Mouse (Mus musculus) liver, adult 2 months (tissue): ENCODE measurements around the gene Snx14. TPM values are rescaled to one million over a fixed set of nuclear protein-coding genes. Genes with fewer than 3 reads are reported as not detected.

Source experiments
- DNase-seq: peaks from one replicate; pipeline ENCODE4 v3.0.0-alpha.2; 2011; ENCODE audit warnings: low read depth, low spot score; ENCODE audit errors: extremely low read depth
- H3K27ac ChIP-seq: fragments of 200-500 bp; replicated peaks from 2 replicates; pipeline ENCODE4 v1.5.1; 2012; ENCODE audit warnings: low read depth, mild to moderate bottlenecking, control low read depth, inconsistent platforms, low read length; ENCODE audit not compliant: insufficient read depth
- H3K27me3 ChIP-seq: fragments of 200-500 bp; 2 replicates; pipeline ENCODE4 v1.6.1; 2012; ENCODE audit warnings: mild to moderate bottlenecking, moderate library complexity, low read length, inconsistent platforms; ENCODE audit not compliant: control insufficient read depth, insufficient read depth
- H3K36me3 ChIP-seq: fragments of 200-500 bp; 2 replicates; pipeline ENCODE4 v1.6.1; 2012; ENCODE audit warnings: low read length, inconsistent platforms; ENCODE audit not compliant: control insufficient read depth, insufficient read depth
- H3K4me1 ChIP-seq: fragments of 200-500 bp; 2 replicates; pipeline ENCODE4 v1.6.1; 2011; ENCODE audit warnings: low read length; ENCODE audit not compliant: control insufficient read depth, insufficient read depth
- H3K4me3 ChIP-seq: fragments of 200-500 bp; 2 replicates; pipeline ENCODE4 v1.5.1; 2011; ENCODE audit warnings: low read depth, mild to moderate bottlenecking, control low read depth, low read length, moderate library complexity; ENCODE audit not compliant: insufficient read depth
- H3K79me2 ChIP-seq: fragments of 200-500 bp; 2 replicates; pipeline ENCODE4 v1.6.1; 2012; ENCODE audit warnings: inconsistent platforms, mild to moderate bottlenecking, low read length, moderate library complexity; ENCODE audit not compliant: control insufficient read depth, insufficient read depth
- H3K9ac ChIP-seq: fragments of 200-500 bp; 2 replicates; pipeline ENCODE4 v1.6.1; 2012; ENCODE audit warnings: low read depth, mild to moderate bottlenecking, control low read depth, inconsistent platforms, low read length
- CTCF ChIP-seq: fragments of 200-500 bp; IDR thresholded peaks from 2 replicates; pipeline ENCODE4 v1.5.1; 2011; ENCODE audit warnings: low read depth, low read length, control low read depth
- POLR2A ChIP-seq: fragments of 200-500 bp; IDR thresholded peaks from 2 replicates; pipeline ENCODE4 v1.6.1; 2011; ENCODE audit warnings: low read length, control low read depth; ENCODE audit not compliant: insufficient read depth; ENCODE audit errors: extremely low read depth
- WGBS: fragments of 180-500 bp; shearing (Covaris S2); methylation state at CpG from one replicate; pipeline ENCODE4 v1.1.7; 2018; 5-methylcytosine and 5-hydroxymethylcytosine counted together
- polyA plus RNA-seq: library from polyadenylated mRNA; depleted of rRNA; stranded (reverse); fragments of >200 nt; gene quantifications from 2 replicates; pipeline ENCODE4 v1.2.3, GENCODE M21; 2012
- total RNA-seq: library from RNA; depleted of rRNA; stranded (reverse); fragments of >200 nt; gene quantifications from 2 replicates; pipeline ENCODE4 v1.2.3, GENCODE M21; 2014

Snx14 gene
- total and polyA plus RNA-seq, 2 experiments: 9.0 to 23.6 TPM

DNA sequence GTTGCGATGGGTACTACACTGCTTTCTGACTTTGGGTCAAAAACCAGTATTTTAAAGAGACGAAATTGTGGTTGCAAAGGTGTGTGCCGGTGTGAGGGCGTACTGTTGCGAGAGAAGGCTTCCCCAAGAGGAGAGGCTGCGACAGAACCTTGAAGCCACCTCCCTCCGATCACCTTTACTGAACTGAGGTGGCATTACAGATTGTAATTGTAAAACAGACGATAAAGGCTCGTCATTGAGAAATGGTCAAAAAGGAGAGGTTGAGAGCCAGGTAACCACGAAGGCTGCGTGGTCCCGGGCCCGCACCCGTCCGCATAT, 562 bp downstream of the Snx14 start:
- H3K9ac ChIP-seq: peak overlapping the region; percentile 96
- under 1% methylated on average over 15 of the region's 15 CpGs for WGBS
- H3K79me2 ChIP-seq: peaks cover 3% of the 10 kb centered on the region; the same call in 1 of the 2 replicates
- H3K4me3 ChIP-seq: peak overlapping the region; percentile 95
- no peaks in the 10 kb centered on the region for H3K36me3 ChIP-seq
- TF ChIP-seq CTCF: no peak
- no peak for TF ChIP-seq POLR2A
- H3K27ac ChIP-seq: peak overlapping the region; percentile 79
- peaks cover 4% of the 10 kb centered on the region; the same call in 1 of the 2 replicates for H3K4me1 ChIP-seq
- H3K27me3 ChIP-seq: no peaks in the 10 kb centered on the region
- DNase-seq: peak; percentile 33

DNA sequence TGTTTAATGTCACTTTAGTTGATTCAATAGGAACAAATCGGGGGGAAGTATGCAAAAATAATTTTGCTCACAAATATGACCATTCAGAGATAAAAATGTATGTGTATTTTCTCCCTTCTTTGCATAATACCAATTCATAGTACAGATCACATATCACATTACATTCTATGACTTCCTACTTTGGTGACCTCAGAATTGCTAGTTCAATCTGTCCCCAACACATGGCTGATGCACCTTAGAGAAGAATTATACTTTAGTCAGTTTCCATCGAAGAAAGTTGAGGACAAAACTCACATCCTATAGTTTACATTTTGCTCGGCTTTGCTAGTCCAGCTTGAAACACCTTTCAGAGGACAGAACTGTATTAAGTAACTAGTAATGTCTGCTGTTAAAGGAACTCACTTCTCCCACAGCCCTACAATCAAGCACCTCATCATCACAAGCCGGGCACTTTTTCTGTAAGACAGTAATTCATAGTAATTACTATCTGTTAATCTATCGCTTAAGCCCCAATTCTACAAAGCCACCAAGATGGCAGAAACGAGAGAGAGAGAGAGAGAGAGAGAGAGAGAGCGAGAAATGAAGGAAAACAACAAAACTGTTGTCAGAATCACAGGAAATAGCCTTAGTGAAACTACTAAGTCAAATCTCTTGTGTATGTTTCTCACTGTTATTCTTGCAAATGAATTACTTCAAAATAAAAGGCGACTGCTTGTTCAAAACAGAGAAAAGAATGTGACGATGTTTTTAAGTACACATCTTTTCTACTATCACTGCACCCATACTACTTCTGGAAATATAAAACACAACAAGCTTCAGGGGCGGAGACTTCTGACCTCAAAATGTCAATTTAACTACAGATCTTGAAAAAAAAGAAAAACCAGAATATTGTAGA, 1.2 kb downstream of the Snx14 start:
- H3K4me3 ChIP-seq: peak overlapping the region; percentile 95; the same call in 1 of the 2 replicates
- H3K4me1 ChIP-seq: peaks cover 4% of the 10 kb centered on the region; the same call in 1 of the 2 replicates
- no peaks in the 10 kb centered on the region for H3K36me3 ChIP-seq
- no peak overlapping the region; the same call in 1 of the 2 replicates for H3K27ac ChIP-seq
- H3K27me3 ChIP-seq: no peaks in the 10 kb centered on the region
- H3K79me2 ChIP-seq: peaks cover 3% of the 10 kb centered on the region; the same call in 1 of the 2 replicates
- peak overlapping the region; percentile 96 for H3K9ac ChIP-seq
- no peak for DNase-seq
- 34% methylated on average over 10 of the region's 10 CpGs for WGBS
- TF ChIP-seq CTCF: no peak
- no peak for TF ChIP-seq POLR2A

DNA sequence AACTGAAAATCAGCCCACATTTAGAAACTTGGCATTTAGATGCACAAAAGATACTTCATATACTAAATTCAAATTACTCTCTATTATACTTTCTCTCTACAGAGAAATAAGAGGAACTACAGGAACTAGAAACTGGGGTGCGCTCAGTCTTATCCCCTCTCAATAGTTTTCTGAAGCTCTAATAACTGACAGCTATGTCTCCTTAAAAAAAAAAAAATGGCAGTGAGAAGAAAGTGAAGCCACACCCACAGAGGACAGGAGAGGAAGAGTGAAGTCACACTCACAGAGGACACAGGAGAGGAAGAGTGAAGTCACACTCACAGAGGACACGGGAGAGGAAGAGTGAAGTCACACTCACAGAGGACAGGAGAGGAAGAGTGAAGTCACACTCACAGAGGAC, 14.4 kb downstream of the Snx14 start:
- TF ChIP-seq POLR2A: no peak
- H3K4me3 ChIP-seq: no peak overlapping the region
- no peaks in the 10 kb centered on the region; the same call in 1 of the 2 replicates for H3K79me2 ChIP-seq
- no peaks in the 10 kb centered on the region for H3K27me3 ChIP-seq
- no peak overlapping the region for H3K9ac ChIP-seq
- peaks cover 14% of the 10 kb centered on the region for H3K36me3 ChIP-seq
- H3K27ac ChIP-seq: no peak overlapping the region
- DNase-seq: no peak
- 80% methylated on average over 2 of the region's 2 CpGs for WGBS
- H3K4me1 ChIP-seq: no peaks in the 10 kb centered on the region; the same call in 1 of the 2 replicates

DNA sequence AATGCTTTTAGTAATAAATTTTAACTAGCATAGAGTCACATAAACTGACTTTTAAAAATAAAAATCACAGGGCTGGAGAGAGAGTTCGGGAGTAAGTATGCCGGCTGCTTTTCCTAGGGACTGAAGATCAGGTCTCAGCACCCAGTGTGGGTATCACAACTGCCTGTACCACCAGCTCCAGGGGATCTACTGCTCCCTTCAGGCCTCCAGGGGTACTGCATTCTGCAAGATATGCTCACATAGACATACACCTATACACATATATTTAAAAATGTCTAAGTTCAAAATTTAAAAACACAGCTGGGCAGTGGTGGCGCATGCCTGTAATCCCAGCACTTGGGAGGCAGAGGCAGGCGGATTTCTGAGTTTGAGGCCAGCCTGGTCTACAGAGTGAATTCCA, 16.3 kb downstream of the Snx14 start:
- no peak overlapping the region for H3K27ac ChIP-seq
- 97% methylated on average over 4 of the region's 4 CpGs for WGBS
- H3K79me2 ChIP-seq: no peaks in the 10 kb centered on the region
- no peaks in the 10 kb centered on the region for H3K27me3 ChIP-seq
- no peaks in the 10 kb centered on the region; the same call in 1 of the 2 replicates for H3K4me1 ChIP-seq
- no peak overlapping the region for H3K4me3 ChIP-seq
- no peak for TF ChIP-seq CTCF
- TF ChIP-seq POLR2A: no peak
- H3K36me3 ChIP-seq: peaks cover 20% of the 10 kb centered on the region
- DNase-seq: no peak
- H3K9ac ChIP-seq: no peak overlapping the region

GRCm38 (mm10) chr9:88416752-88417151, 22.0 kb downstream of the Snx14 start:
- WGBS: 68% methylated on average over 1 of the region's 1 CpGs
- TF ChIP-seq CTCF (no peak), POLR2A (no peak)
- Histone ChIP-seq H3K4me1 (no peaks in the 10 kb centered on the region), H3K27me3 (no peaks in the 10 kb centered on the region), H3K36me3 (peaks cover 22% of the 10 kb centered on the region), H3K79me2 (no peaks in the 10 kb centered on the region), H3K27ac (no peak overlapping the region), H3K9ac (no peak overlapping the region), H3K4me3 (no peak overlapping the region)
- DNase-seq: no peak

DNA sequence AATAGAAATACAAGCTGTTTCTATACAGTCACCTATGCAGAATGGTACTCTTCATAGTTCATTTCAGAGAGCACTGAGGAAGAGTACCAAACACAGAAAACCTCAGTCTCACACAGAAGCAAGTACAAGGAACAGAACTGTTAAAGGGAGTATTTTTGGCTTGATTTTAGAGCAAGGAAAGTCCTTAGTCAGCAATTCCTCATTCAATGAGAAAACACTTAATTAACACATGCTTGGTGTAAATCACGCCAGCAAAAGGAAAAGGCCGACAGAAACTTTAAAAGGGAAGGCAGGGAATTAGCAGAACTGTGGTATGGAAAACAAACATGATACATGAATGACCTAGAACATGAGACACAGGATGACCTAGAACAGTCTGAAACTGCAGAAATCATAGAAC, 28.8 kb downstream of the Snx14 start:
- TF ChIP-seq CTCF: no peak
- H3K27me3 ChIP-seq: no peaks in the 10 kb centered on the region
- WGBS: 92% methylated on average over 2 of the region's 2 CpGs
- peaks cover 20% of the 10 kb centered on the region for H3K36me3 ChIP-seq
- DNase-seq: no peak
- H3K27ac ChIP-seq: no peak overlapping the region
- no peak overlapping the region for H3K9ac ChIP-seq
- no peaks in the 10 kb centered on the region for H3K4me1 ChIP-seq
- no peak overlapping the region for H3K4me3 ChIP-seq
- no peaks in the 10 kb centered on the region for H3K79me2 ChIP-seq
